Mouse (Mus musculus) layer of hippocampus, adult 6 months (tissue): Measurements from ENCODE around the gene Ccdc191. TPM values are rescaled to one million over a fixed set of nuclear protein-coding genes. Genes with fewer than 3 reads are reported as not detected.

Source experiments
- long read RNA-seq, 2 experiments: library from polyadenylated mRNA; unstranded; transcript quantifications; one replicate each; pipeline ENCODE4 v2.0.0; 2019 to 2020
- microRNA-seq: library from miRNA; unstranded; fragments of <30 nt; microRNA quantifications from one replicate; pipeline ENCODE4 v1.2.0, GENCODE M21; 2020
- polyA plus RNA-seq: library from polyadenylated mRNA; unstranded; fragments of <200 nt; fragmentation: Nextera tagmentation; gene quantifications from 2 replicates; pipeline ENCODE4 v1.2.3, GENCODE M21; 2021

Ccdc191 gene
- polyA plus RNA-seq, result 4.0 and 5.8 TPM in 2 replicates
- long read RNA-seq, experiment 1, partial matches to known transcripts, result 2 of 11 reads
- long read RNA-seq, experiment 1, other reads (novel, unspliced or antisense), result 9 of 11 reads
- long read RNA-seq, experiment 2, partial matches to known transcripts, result 3 of 8 reads
- long read RNA-seq, experiment 2, other reads (novel, unspliced or antisense), result 4 of 8 reads

GRCm38 (mm10) chr16:43889208-43890004, at the start of gene Ccdc191:
TSS of gene Ccdc191 (plus strand) at chr16:43889800.

GRCm38 (mm10) chr16:43926341-43926859, 36.8 kb downstream of the Ccdc191 start, which contains the start of gene Qtrt2:
TSS of gene Qtrt2 (minus strand) at chr16:43926809.

GRCm38 (mm10) chr16:43979328-43980109, 89.9 kb downstream of the Ccdc191 start, which contains the start of gene Zdhhc23:
TSS of gene Zdhhc23 (minus strand) at chr16:43979791.

Small RNA genes lying within 50 kb of the gene (microRNA-seq; reads per million reads assigned to microRNA genes)
- not detected for gene Mir3470b

Other genes with a start within 250 kb of the Ccdc191 start
- not detected in 2 replicates for gene Tigit, start 225.7 kb upstream of the Ccdc191 start, polyA plus RNA-seq
- gene Drd3, start 135.8 kb upstream of the Ccdc191 start, polyA plus RNA-seq, result 0.09 and 0.19 TPM in 2 replicates
- 4.5 and 5.8 TPM in 2 replicates for gene Qtrt2, start 37.0 kb downstream of the Ccdc191 start, polyA plus RNA-seq
- 6.5 TPM in 2 replicates for gene Zdhhc23, start 90.0 kb downstream of the Ccdc191 start, polyA plus RNA-seq
- gene Gramd1c, start 173.5 kb downstream of the Ccdc191 start, polyA plus RNA-seq, result 0.43 and 1.3 TPM in 2 replicates
- 346 and 357 TPM in 2 replicates for gene Atp6v1a, start 249.9 kb downstream of the Ccdc191 start, polyA plus RNA-seq